Mouse (Mus musculus): ENCODE results near the gene Ddx51. TPM values are rescaled to one million over a fixed set of nuclear protein-coding genes. Genes with fewer than 3 reads are reported as not detected.
A peak's percentile ranks its signal among the peaks of the same experiment; 100 is the strongest.

Ddx51 gene
- polyA plus RNA-seq, 1 experiment from 2014 or later, result 36.8 TPM

GRCm38 (mm10) chr5:110682041-110682440, 28.8 kb downstream of the Ddx51 start:
- Histone ChIP-seq H3K4me3 (ENCODE audit: low read depth, low read length) (no peak overlapping the region), H3K9me3 (ENCODE audit: control insufficient read depth, low read length) (no peaks in the 10 kb centered on the region), H3K4me2 (ENCODE audit: low read depth, severe bottlenecking) (no peak overlapping the region), H3K27ac (replicated peaks; ENCODE audit: low read depth, low read length) (no peak overlapping the region), H3K36me3 (ENCODE audit: control insufficient read depth, insufficient read depth, low read length) (peaks cover 33% of the 10 kb centered on the region), H3K4me1 (ENCODE audit: control insufficient read depth, insufficient read depth, low read length) (no peaks in the 10 kb centered on the region), H3K27me3 (ENCODE audit: control insufficient read depth, insufficient read depth, low read length) (no peaks in the 10 kb centered on the region), H3K9ac (ENCODE audit: low read length) (no peak overlapping the region)
- WGBS, result 91% methylated on average over 8 of the region's 8 CpGs
- DNase-seq (ENCODE audit: low spot score) (no peak), ATAC-seq (ENCODE audit: insufficient number of reproducible peaks, low FRiP score, low TSS enrichment, low read depth) (no peak)

GRCm38 (mm10) chr5:110698617-110699016, 45.4 kb downstream of the Ddx51 start:
- WGBS, result 90% methylated on average over 4 of the region's 4 CpGs
- H3K9me3 ChIP-seq (ENCODE audit: control insufficient read depth, low read length), result no peaks in the 10 kb centered on the region
- H3K4me2 ChIP-seq (ENCODE audit: low read depth, severe bottlenecking), result no peak overlapping the region
- no peak overlapping the region for H3K27ac ChIP-seq (replicated peaks; ENCODE audit: low read depth, low read length)
- no peak overlapping the region for H3K4me3 ChIP-seq (ENCODE audit: low read depth, low read length)
- no peaks in the 10 kb centered on the region for H3K27me3 ChIP-seq (ENCODE audit: control insufficient read depth, insufficient read depth, low read length)
- ATAC-seq (ENCODE audit: insufficient number of reproducible peaks, low FRiP score, low TSS enrichment, low read depth), result no peak
- H3K4me1 ChIP-seq (ENCODE audit: control insufficient read depth, insufficient read depth, low read length), result no peaks in the 10 kb centered on the region
- no peak for DNase-seq (ENCODE audit: low spot score)
- H3K9ac ChIP-seq (ENCODE audit: low read length), result no peak overlapping the region
- peaks cover 29% of the 10 kb centered on the region for H3K36me3 ChIP-seq (ENCODE audit: control insufficient read depth, insufficient read depth, low read length)

GRCm38 (mm10) chr5:110704004-110704403, 50.8 kb downstream of the Ddx51 start:
- Histone ChIP-seq H3K27ac (replicated peaks; ENCODE audit: low read depth, low read length) (no peak overlapping the region), H3K27me3 (ENCODE audit: control insufficient read depth, insufficient read depth, low read length) (no peaks in the 10 kb centered on the region), H3K4me1 (ENCODE audit: control insufficient read depth, insufficient read depth, low read length) (no peaks in the 10 kb centered on the region), H3K4me2 (ENCODE audit: low read depth, severe bottlenecking) (no peak overlapping the region), H3K9ac (ENCODE audit: low read length) (no peak overlapping the region), H3K4me3 (ENCODE audit: low read depth, low read length) (no peak overlapping the region), H3K36me3 (ENCODE audit: control insufficient read depth, insufficient read depth, low read length) (peaks cover 26% of the 10 kb centered on the region; the same call in 1 of the 2 replicates), H3K9me3 (ENCODE audit: control insufficient read depth, low read length) (no peaks in the 10 kb centered on the region)
- 88% methylated on average over 1 of the region's 1 CpGs for WGBS
- no peak for ATAC-seq (ENCODE audit: insufficient number of reproducible peaks, low FRiP score, low TSS enrichment, low read depth)
- DNase-seq (ENCODE audit: low spot score), result no peak

- Histone ChIP-seq H3K9me3 (ENCODE audit: control insufficient read depth, low read length) (no peaks in the 10 kb centered on the region), H3K27ac (replicated peaks; ENCODE audit: low read depth, low read length) (no peak overlapping the region), H3K4me2 (ENCODE audit: low read depth, severe bottlenecking) (no peak overlapping the region), H3K4me3 (ENCODE audit: low read depth, low read length) (no peak overlapping the region), H3K36me3 (ENCODE audit: control insufficient read depth, insufficient read depth, low read length) (peaks cover 26% of the 10 kb centered on the region; the same call in 1 of the 2 replicates), H3K27me3 (ENCODE audit: control insufficient read depth, insufficient read depth, low read length) (no peaks in the 10 kb centered on the region), H3K4me1 (ENCODE audit: control insufficient read depth, insufficient read depth, low read length) (no peaks in the 10 kb centered on the region), H3K9ac (ENCODE audit: low read length) (no peak overlapping the region)
- DNase-seq (ENCODE audit: low spot score) (no peak), ATAC-seq (ENCODE audit: insufficient number of reproducible peaks, low FRiP score, low TSS enrichment, low read depth) (no peak)
- WGBS, result 97% methylated on average over 4 of the region's 4 CpGs
Observed at GRCm38 (mm10) chr5:110709256-110709655, 56.0 kb downstream of the Ddx51 start.

Small RNAs within 50 kb of the gene (microRNA-seq; reads per million reads assigned to microRNA genes)
- gene Mir7026, result 3.7 reads per million, percentile 4 among the genes with 10 or more reads in this experiment

Other genes with a start within 250 kb of the Ddx51 start
- 23.3 and 23.9 TPM in 2 replicates for gene Fbrsl1, start 204.9 kb upstream of the Ddx51 start, polyA plus RNA-seq (2014; fragmentation: Nextera tagmentation; extraction: Ambion mirVana)
- not detected in 2 replicates for gene Galnt9, start 109.1 kb upstream of the Ddx51 start, polyA plus RNA-seq (2014; fragmentation: Nextera tagmentation; extraction: Ambion mirVana)
- gene Noc4l, start within 50 bp of the Ddx51 start, polyA plus RNA-seq (2014; fragmentation: Nextera tagmentation; extraction: Ambion mirVana), result 68.8 and 72.3 TPM in 2 replicates
- gene Ep400, start 117.3 kb downstream of the Ddx51 start, polyA plus RNA-seq (2014; fragmentation: Nextera tagmentation; extraction: Ambion mirVana), result 45.6 and 51.7 TPM in 2 replicates
- gene Pus1, start 127.2 kb downstream of the Ddx51 start, polyA plus RNA-seq (2014; fragmentation: Nextera tagmentation; extraction: Ambion mirVana), result 20.9 and 24.0 TPM in 2 replicates
- gene Ulk1, start 156.6 kb downstream of the Ddx51 start, polyA plus RNA-seq (2014; fragmentation: Nextera tagmentation; extraction: Ambion mirVana), result 37.8 and 42.2 TPM in 2 replicates
- gene Hscb, start 186.3 kb downstream of the Ddx51 start, polyA plus RNA-seq (2014; fragmentation: Nextera tagmentation; extraction: Ambion mirVana), result 25.8 and 27.8 TPM in 2 replicates
- gene Chek2, start 186.5 kb downstream of the Ddx51 start, polyA plus RNA-seq (2014; fragmentation: Nextera tagmentation; extraction: Ambion mirVana), result 29.3 and 30.5 TPM in 2 replicates
- 12.9 and 17.7 TPM in 2 replicates for gene Ttc28, start 226.4 kb downstream of the Ddx51 start, polyA plus RNA-seq (2014; fragmentation: Nextera tagmentation; extraction: Ambion mirVana)

Measured in limb, embryonic 11.5 days (tissue).